Mouse (Mus musculus) heart, embryonic 11.5 days (tissue): Measurements from ENCODE around the gene Gm9758. TPM values are rescaled to one million over a fixed set of nuclear protein-coding genes. Genes with fewer than 3 reads are reported as not detected.
"Not testable (repeated sequence)": the region's sequence is repeated elsewhere in the genome, so short reads cannot be mapped to it uniquely, and the experiment has no call there.

Experiments used
- ATAC-seq: fragments of 200-750 bp; cut with Nextera tagmentation; replicated peaks from 2 replicates; pipeline ENCODE4 v1.8.0; 2017; ENCODE audit warnings: moderate library complexity; ENCODE audit not compliant: insufficient number of reproducible peaks, low FRiP score, low TSS enrichment
- H3K27ac ChIP-seq: fragments of 300-500 bp; sonication (generic); 2 replicates; pipeline ENCODE4 v1.5.1; 2014; ENCODE audit warnings: mild to moderate bottlenecking, low read depth, low read length
- H3K27me3 ChIP-seq: fragments of 300-500 bp; sonication (generic); 2 replicates; pipeline ENCODE4 v1.6.1; 2014; ENCODE audit warnings: mild to moderate bottlenecking, low read length, mixed read lengths; ENCODE audit not compliant: control insufficient read depth, insufficient read depth
- H3K36me3 ChIP-seq: fragments of 300-500 bp; sonication (generic); 2 replicates; pipeline ENCODE4 v1.6.1; 2014; ENCODE audit warnings: mild to moderate bottlenecking, low read length, moderate library complexity, mixed read lengths; ENCODE audit not compliant: control insufficient read depth, insufficient read depth
- H3K4me1 ChIP-seq: fragments of 300-500 bp; sonication (generic); 2 replicates; pipeline ENCODE4 v1.6.1; 2014; ENCODE audit warnings: low read length; ENCODE audit not compliant: control insufficient read depth, insufficient read depth
- H3K4me2 ChIP-seq: fragments of 300-500 bp; sonication (generic); 2 replicates; pipeline ENCODE4 v1.6.1; 2014; ENCODE audit warnings: mild to moderate bottlenecking, moderate library complexity
- H3K4me3 ChIP-seq: fragments of 300-500 bp; sonication (generic); 2 replicates; pipeline ENCODE4 v1.5.1; 2014; ENCODE audit warnings: low read depth, low read length
- H3K9ac ChIP-seq: fragments of 300-500 bp; sonication (generic); 2 replicates; pipeline ENCODE4 v1.6.1; 2014; ENCODE audit warnings: mild to moderate bottlenecking, low read depth, low read length, moderate library complexity
- H3K9me3 ChIP-seq: fragments of 300-500 bp; sonication (generic); replicated peaks from 2 replicates; pipeline ENCODE4 v1.6.1; 2016; ENCODE audit warnings: low read length; ENCODE audit not compliant: control insufficient read depth
- WGBS: fragments of 180-500 bp; shearing (Covaris S2); extraction: QIAGEN DNeasy Blood & Tissue Kit; methylation state at CpG from one replicate; pipeline ENCODE4 v1.1.7; 2014; ENCODE audit not compliant: insufficient replicate concordance; 5-methylcytosine and 5-hydroxymethylcytosine counted together
- polyA plus RNA-seq: library from polyadenylated mRNA; unstranded; fragments of >200 nt; fragmentation: Nextera tagmentation; extraction: Ambion mirVana; gene quantifications from 2 replicates; pipeline ENCODE4 v1.2.1, GENCODE M21; 2014

Gene Gm9758
- polyA plus RNA-seq, 1 experiment from 2014 or later: not detected

DNA sequence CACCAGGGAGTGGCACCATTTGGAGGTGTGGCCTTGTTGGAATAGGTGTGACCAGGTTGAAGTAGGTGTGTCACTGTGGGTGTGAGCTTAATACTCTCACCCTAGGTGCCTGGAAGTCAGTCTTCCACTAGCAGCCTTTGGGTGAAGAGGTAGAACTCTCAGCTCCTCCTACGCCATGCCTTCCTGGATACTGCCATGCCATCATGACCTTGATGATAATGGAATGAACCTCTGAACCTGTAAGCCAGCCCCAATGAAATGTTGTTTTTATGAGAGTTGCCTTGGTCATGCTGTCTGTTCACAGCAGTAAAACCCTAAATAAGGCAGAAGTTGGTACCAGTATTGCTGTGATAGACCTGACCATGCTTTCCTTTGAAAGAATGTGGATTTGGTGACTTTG, 26.3 kb upstream of the Gm9758 start:
- H3K9me3 ChIP-seq, H3K4me2 ChIP-seq, H3K9ac ChIP-seq, H3K4me3 ChIP-seq, H3K27ac ChIP-seq, H3K27me3 ChIP-seq, H3K36me3 ChIP-seq, H3K4me1 ChIP-seq, ATAC-seq: not testable (repeated sequence)
- WGBS: 78% methylated on average over 1 of the region's 1 CpGs

DNA sequence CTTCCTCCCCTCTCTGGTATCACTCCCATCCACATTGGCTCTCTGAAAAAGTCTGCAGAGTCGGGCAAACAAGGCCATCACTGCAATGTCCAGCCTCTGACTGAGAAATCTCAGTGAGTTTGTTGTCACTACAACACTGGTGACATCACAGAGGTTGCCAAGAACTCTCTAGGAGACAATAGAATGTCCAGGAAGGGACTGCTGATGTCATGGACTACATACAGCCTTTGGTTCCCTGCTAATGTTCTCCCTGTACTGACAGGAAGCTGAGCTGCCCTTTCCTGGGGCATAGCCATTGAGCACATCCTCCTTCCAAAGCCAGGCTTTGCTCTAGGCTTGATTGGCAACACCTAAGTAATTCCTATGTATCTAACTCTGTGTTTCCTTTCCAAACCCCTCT, 23.6 kb upstream of the Gm9758 start, which contains the start of gene Speer4e:
Gene Speer4e (minus strand): TSS at position 101 of the 400 bp plus-strand sequence.
- not testable (repeated sequence) for H3K4me2 ChIP-seq, H3K9me3 ChIP-seq, H3K27ac ChIP-seq, H3K4me3 ChIP-seq, H3K36me3 ChIP-seq, H3K9ac ChIP-seq, H3K27me3 ChIP-seq, ATAC-seq, H3K4me1 ChIP-seq
- WGBS: 72% methylated on average over 1 of the region's 1 CpGs

DNA sequence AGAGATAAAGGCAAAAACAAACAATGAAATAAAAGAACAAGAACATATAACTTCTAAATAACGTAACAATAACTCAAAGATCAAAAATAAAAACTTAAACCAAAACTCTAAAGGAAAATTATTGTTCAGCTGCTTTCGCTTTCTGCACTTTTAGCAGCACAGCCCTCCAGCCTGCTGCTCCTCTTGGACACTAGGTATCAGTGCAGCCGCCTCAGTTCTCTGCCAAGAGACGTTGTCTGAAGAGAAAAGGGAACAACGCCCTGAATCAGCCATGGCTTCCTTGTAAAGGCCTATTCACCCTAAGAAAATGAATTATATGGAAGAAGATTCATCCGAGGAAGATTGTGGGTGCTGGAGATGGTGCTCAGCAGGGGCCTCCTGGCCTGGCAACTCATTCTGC, 19.0 kb upstream of the Gm9758 start:
- H3K4me1 ChIP-seq, H3K4me2 ChIP-seq, ATAC-seq, H3K9ac ChIP-seq, H3K9me3 ChIP-seq, H3K27me3 ChIP-seq, H3K36me3 ChIP-seq, H3K27ac ChIP-seq, H3K4me3 ChIP-seq: not testable (repeated sequence)
- 70% methylated on average over 5 of the region's 6 CpGs for WGBS

DNA sequence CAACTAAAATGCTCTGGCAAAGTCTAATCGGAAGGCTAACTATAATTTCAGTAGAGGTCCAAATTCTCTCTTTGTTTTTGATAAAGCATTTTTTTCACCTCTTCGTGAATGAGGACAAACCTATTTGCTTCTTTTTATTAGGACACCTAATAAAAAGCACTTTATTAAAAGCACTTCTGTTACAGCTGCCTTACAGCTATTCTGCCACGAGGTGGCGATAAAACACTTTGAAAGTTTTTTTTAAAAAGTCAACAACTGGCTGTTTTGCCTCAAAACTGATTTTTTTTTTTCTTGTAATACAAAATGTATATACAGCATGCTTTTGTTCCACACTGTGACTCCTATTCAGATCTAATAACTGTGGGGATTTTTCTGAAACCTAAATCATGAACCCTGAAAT, 12.3 kb upstream of the Gm9758 start:
- H3K9me3 ChIP-seq, H3K27me3 ChIP-seq, H3K9ac ChIP-seq, H3K36me3 ChIP-seq, H3K27ac ChIP-seq, H3K4me1 ChIP-seq, H3K4me2 ChIP-seq, ATAC-seq, H3K4me3 ChIP-seq: not testable (repeated sequence)
- 27% methylated on average over 4 of the region's 4 CpGs for WGBS

DNA sequence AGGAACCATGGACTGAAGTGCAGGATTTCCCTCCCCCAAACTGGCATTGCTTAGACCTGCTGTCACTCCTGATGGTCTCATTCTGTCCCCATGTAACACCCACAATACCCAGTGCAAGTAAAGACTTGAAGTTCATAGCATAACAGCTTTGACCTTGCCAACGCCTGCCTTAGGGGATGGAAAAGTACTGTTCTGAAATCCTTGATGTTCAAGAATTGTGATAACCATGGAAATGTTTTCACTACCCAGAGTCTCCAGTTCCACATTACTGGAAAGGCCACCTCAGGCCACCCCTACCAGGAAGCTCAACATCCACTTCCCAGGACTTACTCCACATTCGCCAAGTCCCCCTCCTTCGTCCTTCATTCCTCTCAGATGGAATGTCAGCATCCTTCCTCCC, 338 bp downstream of the Gm9758 start:
- not testable (repeated sequence) for H3K4me3 ChIP-seq, H3K9me3 ChIP-seq, H3K4me2 ChIP-seq, H3K4me1 ChIP-seq, H3K27me3 ChIP-seq, H3K36me3 ChIP-seq, H3K27ac ChIP-seq, H3K9ac ChIP-seq, ATAC-seq
- 68% methylated on average over 2 of the region's 3 CpGs for WGBS

DNA sequence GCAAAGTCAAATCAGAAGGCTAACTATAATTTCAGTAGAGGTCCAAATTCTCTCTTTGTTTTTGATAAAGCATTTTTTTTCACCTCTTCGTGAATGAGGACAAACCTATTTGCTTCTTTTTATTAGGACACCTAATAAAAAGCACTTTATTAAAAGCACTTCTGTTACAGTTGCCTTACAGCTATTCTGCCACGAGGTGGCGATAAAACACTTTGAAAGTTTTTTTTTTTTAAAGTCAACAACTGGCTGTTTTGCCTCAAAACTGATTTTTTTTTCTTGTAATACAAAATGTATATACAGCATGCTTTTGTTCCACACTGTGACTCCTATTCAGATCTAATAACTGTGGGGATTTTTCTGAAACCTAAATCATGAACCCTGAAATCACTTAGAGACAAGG, 11.2 kb downstream of the Gm9758 start:
- H3K27me3 ChIP-seq, H3K27ac ChIP-seq, H3K9ac ChIP-seq, H3K36me3 ChIP-seq, H3K9me3 ChIP-seq, H3K4me3 ChIP-seq, H3K4me2 ChIP-seq, H3K4me1 ChIP-seq, ATAC-seq: not testable (repeated sequence)
- WGBS: 14% methylated on average over 3 of the region's 3 CpGs

DNA sequence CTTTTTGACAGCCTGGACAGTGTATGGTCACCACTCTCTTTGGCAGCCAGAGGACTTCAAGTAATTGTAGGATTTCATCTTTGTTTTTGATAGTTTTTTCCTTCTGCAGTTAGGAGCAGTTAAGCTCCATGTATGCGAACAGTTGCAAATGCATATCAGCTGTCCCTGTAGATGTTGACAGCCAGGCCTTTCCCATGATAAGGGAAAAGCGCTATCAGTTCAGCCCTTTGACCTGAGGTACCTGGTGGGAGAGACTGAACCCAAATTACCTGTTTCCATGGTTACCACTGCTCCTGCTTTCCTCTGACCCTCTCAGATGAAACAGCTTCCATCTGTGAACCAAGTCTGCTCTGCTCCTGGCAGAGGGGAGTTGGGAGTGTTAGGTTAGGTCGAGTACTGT, 22.5 kb downstream of the Gm9758 start:
- Histone ChIP-seq H3K27me3 (no peaks in the 10 kb centered on the region), H3K4me2 (no peak overlapping the region), H3K36me3 (no peaks in the 10 kb centered on the region), H3K9ac (no peak overlapping the region), H3K4me1 (no peaks in the 10 kb centered on the region), H3K4me3 (no peak overlapping the region), H3K27ac (no peak overlapping the region), H3K9me3 (no peaks in the 10 kb centered on the region)
- 34% methylated on average over 3 of the region's 3 CpGs for WGBS
- no peak; the same call in 1 of the 2 replicates for ATAC-seq

DNA sequence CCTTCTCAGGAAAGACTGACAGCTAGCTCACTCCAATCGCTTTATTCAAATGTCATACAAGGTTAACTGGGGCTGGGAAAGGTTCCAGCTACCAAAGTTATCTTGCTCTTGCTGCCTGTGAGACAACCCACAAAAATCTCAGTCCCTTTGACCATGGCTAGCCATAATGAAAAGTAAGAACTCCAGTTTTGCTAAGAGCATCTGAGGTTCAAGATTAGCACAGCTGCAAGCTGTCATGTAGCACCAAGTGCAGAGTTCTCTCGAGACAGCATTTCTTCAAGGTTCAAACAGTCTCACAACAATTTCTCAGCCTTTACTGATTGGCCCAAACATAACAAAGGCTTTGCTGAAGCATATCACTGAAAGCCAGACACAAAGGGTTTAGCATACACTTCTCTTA, 29.4 kb downstream of the Gm9758 start:
- not testable (repeated sequence) for H3K27ac ChIP-seq
- WGBS: 49% methylated on average over 2 of the region's 2 CpGs

More for the DNA sequence above, 29.4 kb downstream of the Gm9758 start:
- not testable (repeated sequence) for H3K9me3 ChIP-seq, H3K4me2 ChIP-seq, H3K36me3 ChIP-seq, H3K27me3 ChIP-seq, ATAC-seq, H3K9ac ChIP-seq, H3K4me1 ChIP-seq, H3K4me3 ChIP-seq
